Mouse (Mus musculus) midbrain, embryonic 10.5 days (tissue): ENCODE results near the gene Xlr4a. TPM values are rescaled to one million over a fixed set of nuclear protein-coding genes. Genes with fewer than 3 reads are reported as not detected.
"Not testable (repeated sequence)": the region's sequence is repeated elsewhere in the genome, so short reads cannot be mapped to it uniquely, and the experiment has no call there.

ENCODE experiments used
- DNase-seq: peaks from one replicate; pipeline ENCODE4 v3.0.0-alpha.2; 2017; ENCODE audit warnings: low spot score
- H3K27ac ChIP-seq: fragments of 300-500 bp; sonication (generic); replicated peaks from 2 replicates; pipeline ENCODE4 v1.5.1; 2016; ENCODE audit warnings: mild to moderate bottlenecking
- H3K27me3 ChIP-seq: fragments of 300-500 bp; sonication (generic); 2 replicates; pipeline ENCODE4 v1.6.1; 2016; ENCODE audit warnings: low read depth, mild to moderate bottlenecking; ENCODE audit not compliant: poor library complexity, severe bottlenecking
- H3K36me3 ChIP-seq: fragments of 300-500 bp; sonication (generic); 2 replicates; pipeline ENCODE4 v1.6.1; 2016; ENCODE audit warnings: mild to moderate bottlenecking, moderate library complexity
- H3K4me1 ChIP-seq: fragments of 300-500 bp; sonication (generic); 2 replicates; pipeline ENCODE4 v1.6.1; 2016
- H3K4me3 ChIP-seq: fragments of 300-500 bp; sonication (generic); 2 replicates; pipeline ENCODE4 v1.5.1; 2016; ENCODE audit warnings: mild to moderate bottlenecking, moderate library complexity
- H3K9me3 ChIP-seq: fragments of 300-500 bp; sonication (generic); replicated peaks from 2 replicates; pipeline ENCODE4 v1.6.1; 2016; ENCODE audit warnings: mild to moderate bottlenecking
- WGBS: fragments of 180-500 bp; shearing (Covaris S2); methylation state at CpG from one replicate; pipeline ENCODE4 v1.1.7; 2016; 5-methylcytosine and 5-hydroxymethylcytosine counted together
- polyA plus RNA-seq: library from polyadenylated mRNA; unstranded; fragments of >200 nt; fragmentation: Nextera tagmentation; extraction: Ambion mirVana; gene quantifications from 2 replicates; pipeline ENCODE4 v1.2.1, GENCODE M21; 2016

The Xlr4a gene
- polyA plus RNA-seq: 0.52 and 0.68 TPM in 2 replicates

- DNase-seq, H3K27me3 ChIP-seq, H3K36me3 ChIP-seq, H3K4me1 ChIP-seq, H3K27ac ChIP-seq, H3K9me3 ChIP-seq, H3K4me3 ChIP-seq: not testable (repeated sequence)
- 81% methylated on average over 19 of the region's 19 CpGs for WGBS
These were observed at the start of gene Xlr4a for GRCm38 (mm10) chrX:73082267-73083055. Gene Xlr4a (minus strand): TSS chrX:73082478.

- H3K9me3 ChIP-seq, H3K4me3 ChIP-seq, DNase-seq, H3K27me3 ChIP-seq, H3K4me1 ChIP-seq, H3K27ac ChIP-seq, H3K36me3 ChIP-seq: not testable (repeated sequence)
- WGBS: no CpG with 5 or more reads among the region's 12 CpGs
These were observed 40.9 kb upstream of the Xlr4a start for GRCm38 (mm10) chrX:73122859-73123829.

- H3K36me3 ChIP-seq, H3K27ac ChIP-seq, H3K4me3 ChIP-seq, H3K27me3 ChIP-seq, H3K9me3 ChIP-seq, DNase-seq, H3K4me1 ChIP-seq: not testable (repeated sequence)
- no CpG with 5 or more reads among the region's 7 CpGs for WGBS
These were observed 34.5 kb upstream of the Xlr4a start, which contains the start of gene Gm14685 for GRCm38 (mm10) chrX:73116747-73117146. Gene Gm14685 (plus strand): TSS chrX:73117047.

GRCm38 (mm10) chrX:73096941-73097508, 14.7 kb upstream of the Xlr4a start, which contains the start of gene Xlr3a:
Gene Xlr3a (minus strand): TSS chrX:73097095.
- 74% methylated on average over 13 of the region's 13 CpGs for WGBS

GRCm38 (mm10) chrX:73066765-73067312, 15.4 kb downstream of the Xlr4a start:
- not testable (repeated sequence) for H3K27ac ChIP-seq, H3K4me3 ChIP-seq, H3K36me3 ChIP-seq, DNase-seq, H3K9me3 ChIP-seq
- 100% methylated on average over 1 of the region's 5 CpGs for whole genome bisulfite sequencing
- Histone ChIP-seq H3K27me3 (peaks cover 29% of the 10 kb centered on the region), H3K4me1 (peaks cover 13% of the 10 kb centered on the region)

More at GRCm38 (mm10) chrX:73096941-73097508, 14.7 kb upstream of the Xlr4a start, which contains the start of gene Xlr3a:
- DNase-seq, H3K36me3 ChIP-seq, H3K27ac ChIP-seq, H3K4me3 ChIP-seq, H3K27me3 ChIP-seq, H3K9me3 ChIP-seq, H3K4me1 ChIP-seq: not testable (repeated sequence)

GRCm38 (mm10) chrX:73064415-73064793, 17.9 kb downstream of the Xlr4a start, which contains the start of gene Pnma3:
Gene Pnma3 (plus strand): TSS chrX:73064787.
- Histone ChIP-seq H3K4me1 (peaks cover 13% of the 10 kb centered on the region), H3K36me3 (no peaks in the 10 kb centered on the region), H3K27ac (peak within 1 kb of the TSS; percentile 65; the same call in 1 of the 2 replicates), H3K9me3 (no peaks in the 10 kb centered on the region), H3K4me3 (peak within 1 kb of the TSS; percentile 45), H3K27me3 (peaks cover 29% of the 10 kb centered on the region)
- no peak for DNase-seq
- WGBS: 14% methylated on average over 6 of the region's 7 CpGs

GRCm38 (mm10) chrX:73063512-73064414, 18.5 kb downstream of the Xlr4a start:
- WGBS: 32% methylated on average over 24 of the region's 24 CpGs
- DNase-seq: peak; percentile 50
- H3K4me1 ChIP-seq: peaks cover 13% of the 10 kb centered on the region
- H3K36me3 ChIP-seq: no peaks in the 10 kb centered on the region
- H3K27me3 ChIP-seq: peaks cover 29% of the 10 kb centered on the region
- H3K27ac ChIP-seq: peak overlapping the region; percentile 65; the same call in 1 of the 2 replicates
- peak overlapping the region; percentile 45 for H3K4me3 ChIP-seq
- no peaks in the 10 kb centered on the region for H3K9me3 ChIP-seq

- H3K4me1 ChIP-seq: peaks cover 13% of the 10 kb centered on the region
- WGBS: 61% methylated on average over 5 of the region's 5 CpGs
- no peak overlapping the region for H3K4me3 ChIP-seq
- H3K9me3 ChIP-seq: no peaks in the 10 kb centered on the region
- H3K27me3 ChIP-seq: peaks cover 29% of the 10 kb centered on the region
- H3K36me3 ChIP-seq: no peaks in the 10 kb centered on the region
- no peak overlapping the region for H3K27ac ChIP-seq
- no peak for DNase-seq
These were observed 20.0 kb downstream of the Xlr4a start for GRCm38 (mm10) chrX:73062323-73062722.

GRCm38 (mm10) chrX:73061528-73061927, 20.8 kb downstream of the Xlr4a start:
- Histone ChIP-seq H3K4me3 (no peak overlapping the region), H3K9me3 (no peaks in the 10 kb centered on the region), H3K27me3 (peaks cover 29% of the 10 kb centered on the region), H3K4me1 (peaks cover 13% of the 10 kb centered on the region), H3K36me3 (no peaks in the 10 kb centered on the region), H3K27ac (no peak overlapping the region)
- 78% methylated on average over 1 of the region's 1 CpGs for WGBS
- no peak for DNase-seq

- no peak overlapping the region for H3K4me3 ChIP-seq
- 14% methylated on average over 14 of the region's 14 CpGs for WGBS
These were observed 28.3 kb downstream of the Xlr4a start for GRCm38 (mm10) chrX:73053860-73054563.

GRCm38 (mm10) chrX:73039666-73040065, 42.6 kb downstream of the Xlr4a start:
- no peaks in the 10 kb centered on the region for H3K9me3 ChIP-seq
- H3K4me3 ChIP-seq: no peak overlapping the region
- no peaks in the 10 kb centered on the region for H3K36me3 ChIP-seq
- H3K4me1 ChIP-seq: no peaks in the 10 kb centered on the region
- no peak for DNase-seq
- no peak overlapping the region for H3K27ac ChIP-seq
- 85% methylated on average over 12 of the region's 12 CpGs for WGBS
- peaks cover 6% of the 10 kb centered on the region; the same call in 1 of the 2 replicates for H3K27me3 ChIP-seq

More at GRCm38 (mm10) chrX:73053860-73054563, 28.3 kb downstream of the Xlr4a start:
- no peaks in the 10 kb centered on the region for H3K36me3 ChIP-seq
- DNase-seq: peak; percentile 89
- no peaks in the 10 kb centered on the region; the same call in 1 of the 2 replicates for H3K27me3 ChIP-seq
- peak overlapping the region; percentile 76 for H3K27ac ChIP-seq
- H3K9me3 ChIP-seq: no peaks in the 10 kb centered on the region
- no peaks in the 10 kb centered on the region for H3K4me1 ChIP-seq
